Mouse (Mus musculus): ENCODE measurements at regions not wholly inside any gene's neighbourhood (a gene's known extent, or its start where the extent isn't known, plus 50 kb on each side); places are given as distances from the start of the nearest gene placed in this dataset.
A peak's percentile ranks its signal among the peaks of the same experiment; 100 is the strongest.
"Not testable (repeated sequence)": the region's sequence is repeated elsewhere in the genome, so short reads cannot be mapped to it uniquely, and the experiment has no call there.

DNA sequence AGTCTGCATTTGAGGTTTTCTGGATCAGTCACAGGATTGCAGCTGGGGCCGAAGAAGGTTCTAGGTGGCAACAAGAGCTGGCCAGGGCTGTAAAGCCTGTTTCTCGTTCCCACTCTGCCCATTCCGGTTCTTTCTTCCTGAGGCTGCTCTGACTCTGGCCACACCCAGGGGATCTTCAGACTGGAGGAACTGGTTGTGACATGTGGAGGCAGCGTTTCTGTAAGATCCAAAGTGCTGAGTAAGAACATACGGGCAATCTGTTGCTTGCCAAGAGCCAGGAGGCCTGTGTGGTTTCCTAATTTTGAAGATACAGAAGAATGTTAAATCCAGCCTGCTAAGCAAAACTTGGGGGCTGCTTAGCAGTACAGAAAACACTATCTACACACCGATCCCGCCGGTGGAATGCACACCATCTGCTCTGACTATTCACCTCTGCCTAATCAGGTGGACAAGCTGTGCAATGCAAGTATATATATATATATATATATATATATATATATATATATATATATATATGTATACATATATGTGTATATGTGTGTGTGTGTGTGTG lies 99.3 kb upstream of the Bmp2k start:
- 61% methylated on average over 8 of the region's 8 CpGs for WGBS
- no peak overlapping the region for H3K4me2 ChIP-seq (ENCODE audit: low read length)
- H3K4me3 ChIP-seq (ENCODE audit: control insufficient read depth in 1 of 2, insufficient read depth in 1 of 2, low read depth in 1 of 2, low read length in 2 of 2), result no peak overlapping the region
- no peak overlapping the region for H3K9ac ChIP-seq (ENCODE audit: low read length)
- H3K9me3 ChIP-seq (ENCODE audit: control insufficient read depth, low read length), result no peaks in the 10 kb centered on the region
- H3K27ac ChIP-seq (replicated peaks in 1 of 2; ENCODE audit: control insufficient read depth in 1 of 2, insufficient read depth in 1 of 2, low read depth in 2 of 2, low read length in 2 of 2), result no peak overlapping the region
- H3K27me3 ChIP-seq (ENCODE audit: control insufficient read depth, insufficient read depth, low read length), result no peaks in the 10 kb centered on the region
- ATAC-seq (ENCODE audit: insufficient number of reproducible peaks, insufficient read depth, low FRiP score, low read depth), result no peak
- peaks cover 5 to 13% of the 10 kb centered on the region in 2 experiments; a peak in 3 of 4 replicates for H3K4me1 ChIP-seq (ENCODE audit: control insufficient read depth in 2 of 2, insufficient read depth in 2 of 2, low read length in 2 of 2)
- H3K36me3 ChIP-seq (ENCODE audit: control insufficient read depth, insufficient read depth, low read length), result no peaks in the 10 kb centered on the region

DNA sequence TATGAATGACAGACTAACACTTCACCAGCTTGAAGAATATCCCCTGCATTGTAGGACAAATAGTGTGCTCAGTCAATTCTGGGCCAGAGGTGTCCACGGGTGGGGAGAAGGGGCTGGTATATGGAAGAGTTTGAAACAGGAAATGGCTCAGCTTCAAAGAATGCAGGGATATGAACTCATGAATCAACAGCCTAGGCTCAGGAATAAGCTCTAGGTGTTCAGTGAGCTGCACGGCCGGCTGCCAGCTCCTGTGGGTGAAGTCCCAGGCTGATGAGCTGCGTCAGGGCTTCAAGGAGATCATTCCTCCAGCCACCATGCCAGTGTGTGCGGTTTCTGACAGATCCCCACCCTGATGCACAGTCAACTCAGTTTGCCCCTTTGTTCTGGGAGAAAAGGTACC lies 98.8 kb upstream of the Bmp2k start:
- no peak overlapping the region for H3K27ac ChIP-seq (replicated peaks in 1 of 2; ENCODE audit: control insufficient read depth in 1 of 2, insufficient read depth in 1 of 2, low read depth in 2 of 2, low read length in 2 of 2)
- ATAC-seq (ENCODE audit: insufficient number of reproducible peaks, insufficient read depth, low FRiP score, low read depth), result no peak
- no peak overlapping the region for H3K4me2 ChIP-seq (ENCODE audit: low read length)
- H3K9ac ChIP-seq (ENCODE audit: low read length), result no peak overlapping the region
- peaks cover 5 to 13% of the 10 kb centered on the region in 2 experiments; a peak in 3 of 4 replicates for H3K4me1 ChIP-seq (ENCODE audit: control insufficient read depth in 2 of 2, insufficient read depth in 2 of 2, low read length in 2 of 2)
- no peaks in the 10 kb centered on the region for H3K27me3 ChIP-seq (ENCODE audit: control insufficient read depth, insufficient read depth, low read length)
- no peaks in the 10 kb centered on the region for H3K9me3 ChIP-seq (ENCODE audit: control insufficient read depth, low read length)
- no peaks in the 10 kb centered on the region for H3K36me3 ChIP-seq (ENCODE audit: control insufficient read depth, insufficient read depth, low read length)
- WGBS, result 60% methylated on average over 5 of the region's 5 CpGs
- no peak overlapping the region for H3K4me3 ChIP-seq (ENCODE audit: control insufficient read depth in 1 of 2, insufficient read depth in 1 of 2, low read depth in 1 of 2, low read length in 2 of 2)

GRCm38 (mm10) chr5:96905572-96906271 lies 91.8 kb upstream of the Bmp2k start:
- no peak overlapping the region for H3K4me3 ChIP-seq (ENCODE audit: control insufficient read depth in 1 of 2, insufficient read depth in 1 of 2, low read depth in 1 of 2, low read length in 2 of 2)
- H3K27ac ChIP-seq (replicated peaks in 1 of 2; ENCODE audit: control insufficient read depth in 1 of 2, insufficient read depth in 1 of 2, low read depth in 2 of 2, low read length in 2 of 2), result no peak overlapping the region
- H3K9me3 ChIP-seq (ENCODE audit: control insufficient read depth, low read length), result no peaks in the 10 kb centered on the region
- WGBS, result 37% methylated on average over 17 of the region's 17 CpGs
- H3K36me3 ChIP-seq (ENCODE audit: control insufficient read depth, insufficient read depth, low read length), result no peaks in the 10 kb centered on the region
- peaks cover 9 to 12% of the 10 kb centered on the region in 2 experiments for H3K4me1 ChIP-seq (ENCODE audit: control insufficient read depth in 2 of 2, insufficient read depth in 2 of 2, low read length in 2 of 2)
- no peaks in the 10 kb centered on the region for H3K27me3 ChIP-seq (ENCODE audit: control insufficient read depth, insufficient read depth, low read length)
- H3K4me2 ChIP-seq (ENCODE audit: low read length), result peak overlapping the region; percentile 39
- no peak overlapping the region for H3K9ac ChIP-seq (ENCODE audit: low read length)
- ATAC-seq (ENCODE audit: insufficient number of reproducible peaks, insufficient read depth, low FRiP score, low read depth), result no peak

DNA sequence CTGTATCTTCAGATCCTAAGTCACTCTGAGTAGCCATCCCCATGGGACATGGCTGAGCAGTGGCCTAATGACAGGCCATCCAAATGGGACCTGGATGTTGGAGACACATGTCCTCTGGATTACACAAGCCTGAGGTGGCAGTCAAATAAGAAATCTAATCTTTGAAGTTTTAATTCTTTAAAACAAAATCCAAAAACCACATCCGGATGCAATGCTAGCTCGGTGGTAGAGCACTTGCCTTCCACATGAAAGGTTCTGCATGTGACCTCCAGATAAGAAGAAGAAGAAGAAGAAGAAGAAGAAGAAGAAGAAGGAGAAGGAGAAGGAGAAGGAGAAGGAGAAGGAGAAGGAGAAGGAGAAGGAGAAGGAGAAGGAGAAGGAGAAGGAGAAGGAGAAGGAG lies 89.1 kb upstream of the Bmp2k start:
- WGBS, result 84% methylated on average over 2 of the region's 2 CpGs
- not testable (repeated sequence) for H3K27me3 ChIP-seq (ENCODE audit: control insufficient read depth, insufficient read depth, low read length); H3K4me2 ChIP-seq (ENCODE audit: low read length); H3K4me3 ChIP-seq (ENCODE audit: control insufficient read depth in 1 of 2, insufficient read depth in 1 of 2, low read depth in 1 of 2, low read length in 2 of 2); H3K9ac ChIP-seq (ENCODE audit: low read length); H3K27ac ChIP-seq (replicated peaks in 1 of 2; ENCODE audit: control insufficient read depth in 1 of 2, insufficient read depth in 1 of 2, low read depth in 2 of 2, low read length in 2 of 2); H3K36me3 ChIP-seq (ENCODE audit: control insufficient read depth, insufficient read depth, low read length); H3K9me3 ChIP-seq (ENCODE audit: control insufficient read depth, low read length); ATAC-seq (ENCODE audit: insufficient number of reproducible peaks, insufficient read depth, low FRiP score, low read depth)
- H3K4me1 ChIP-seq (ENCODE audit: control insufficient read depth in 2 of 2, insufficient read depth in 2 of 2, low read length in 2 of 2), result peaks cover 8 to 13% of the 10 kb centered on the region in 2 experiments; a peak in 3 of 4 replicates

DNA sequence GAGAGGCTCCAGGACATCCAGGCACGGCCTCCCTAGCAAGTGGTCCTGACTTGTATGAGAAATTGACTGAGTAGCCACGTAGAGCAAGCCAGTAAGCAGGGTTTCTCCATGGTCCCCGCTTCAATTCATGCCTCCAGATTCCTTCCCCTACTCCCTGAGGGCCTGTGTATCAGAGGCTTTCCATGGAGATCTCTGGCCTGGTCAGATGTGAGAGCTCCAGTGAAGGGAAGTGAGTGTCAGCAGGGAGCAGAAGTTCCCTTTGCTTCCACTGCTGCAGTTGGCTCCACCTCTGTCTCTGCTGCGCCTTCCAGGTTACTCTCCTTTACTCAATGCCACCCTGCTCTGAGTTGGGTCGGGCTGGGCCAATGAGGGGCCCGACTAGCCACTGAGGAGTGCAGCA lies 88.3 kb upstream of the Bmp2k start:
- no peak overlapping the region for H3K4me3 ChIP-seq (ENCODE audit: control insufficient read depth in 1 of 2, insufficient read depth in 1 of 2, low read depth in 1 of 2, low read length in 2 of 2)
- H3K27ac ChIP-seq (replicated peaks in 1 of 2; ENCODE audit: control insufficient read depth in 1 of 2, insufficient read depth in 1 of 2, low read depth in 2 of 2, low read length in 2 of 2), result no peak overlapping the region
- ATAC-seq (ENCODE audit: insufficient number of reproducible peaks, insufficient read depth, low FRiP score, low read depth), result no peak
- no peaks in the 10 kb centered on the region for H3K27me3 ChIP-seq (ENCODE audit: control insufficient read depth, insufficient read depth, low read length)
- peaks cover 8 to 13% of the 10 kb centered on the region in 2 experiments; a peak in 3 of 4 replicates for H3K4me1 ChIP-seq (ENCODE audit: control insufficient read depth in 2 of 2, insufficient read depth in 2 of 2, low read length in 2 of 2)
- H3K36me3 ChIP-seq (ENCODE audit: control insufficient read depth, insufficient read depth, low read length), result no peaks in the 10 kb centered on the region
- 78% methylated on average over 6 of the region's 6 CpGs for WGBS
- no peaks in the 10 kb centered on the region for H3K9me3 ChIP-seq (ENCODE audit: control insufficient read depth, low read length)
- no peak overlapping the region for H3K4me2 ChIP-seq (ENCODE audit: low read length)
- no peak overlapping the region for H3K9ac ChIP-seq (ENCODE audit: low read length)

DNA sequence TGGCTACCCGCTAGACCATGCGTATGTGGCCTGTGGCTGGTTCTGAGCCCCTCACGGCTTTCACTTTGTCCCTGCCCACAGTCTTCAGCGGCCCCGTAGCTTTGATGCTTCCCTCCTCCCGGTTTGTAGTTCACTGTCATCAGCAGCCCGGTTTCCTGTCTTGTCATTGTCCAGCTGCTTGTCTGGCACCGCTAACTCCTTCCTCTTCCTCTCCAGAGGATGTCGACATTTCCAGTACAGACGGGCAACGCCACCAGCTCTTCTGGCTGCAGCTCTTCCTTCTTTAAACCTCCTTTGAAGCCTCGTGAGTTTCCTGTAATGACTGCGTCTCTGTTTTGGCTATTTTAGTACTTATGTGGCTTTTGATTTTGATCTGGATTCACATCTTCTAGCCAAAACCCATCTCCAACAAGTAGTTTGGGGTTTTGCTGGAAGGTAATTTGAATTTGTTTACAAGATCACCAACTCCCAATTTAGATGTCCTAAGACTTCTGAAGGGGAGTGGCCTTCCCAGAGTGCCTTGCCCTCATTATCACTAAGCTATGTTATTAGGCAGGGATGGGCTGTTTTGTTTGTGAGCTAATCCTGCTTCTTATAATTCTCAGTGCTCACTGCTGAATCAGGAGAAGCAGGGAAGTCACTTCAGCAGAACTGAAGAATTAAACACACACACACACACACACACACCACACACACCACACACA lies 85.8 kb upstream of the Bmp2k start:
- Histone ChIP-seq H3K27ac (replicated peaks in 1 of 2; ENCODE audit: control insufficient read depth in 1 of 2, insufficient read depth in 1 of 2, low read depth in 2 of 2, low read length in 2 of 2) (peak overlapping the region; percentile 71 to 74), H3K4me3 (ENCODE audit: control insufficient read depth in 1 of 2, insufficient read depth in 1 of 2, low read depth in 1 of 2, low read length in 2 of 2) (0 out of 4 replicates have a peak overlapping the region, but pooled peaks of 1 of the 2 experiments have one; percentile 13), H3K27me3 (ENCODE audit: control insufficient read depth, insufficient read depth, low read length) (no peaks in the 10 kb centered on the region), H3K36me3 (ENCODE audit: control insufficient read depth, insufficient read depth, low read length) (no peaks in the 10 kb centered on the region), H3K9me3 (ENCODE audit: control insufficient read depth, low read length) (no peaks in the 10 kb centered on the region), H3K4me1 (ENCODE audit: control insufficient read depth in 2 of 2, insufficient read depth in 2 of 2, low read length in 2 of 2) (peaks cover 7 to 8% of the 10 kb centered on the region in 2 experiments; a peak in 3 of 4 replicates), H3K4me2 (ENCODE audit: low read length) (peak overlapping the region; percentile 49), H3K9ac (ENCODE audit: low read length) (no peak overlapping the region)
- WGBS, result 37% methylated on average over 13 of the region's 13 CpGs
- ATAC-seq (ENCODE audit: insufficient number of reproducible peaks, insufficient read depth, low FRiP score, low read depth), result peak; percentile 72; the same call in 1 of the 2 replicates

- WGBS, result 60% methylated on average over 4 of the region's 4 CpGs
- no peaks in the 10 kb centered on the region for H3K9me3 ChIP-seq (ENCODE audit: control insufficient read depth, low read length)
Measured at GRCm38 (mm10) chr5:96912254-96912635, 85.2 kb upstream of the Bmp2k start.

More at GRCm38 (mm10) chr5:96912254-96912635, 85.2 kb upstream of the Bmp2k start:
- Histone ChIP-seq H3K9ac (ENCODE audit: low read length) (no peak overlapping the region), H3K4me1 (ENCODE audit: control insufficient read depth in 2 of 2, insufficient read depth in 2 of 2, low read length in 2 of 2) (peaks cover 4 to 8% of the 10 kb centered on the region in 2 experiments; a peak in 2 of 4 replicates), H3K4me2 (ENCODE audit: low read length) (no peak overlapping the region), H3K36me3 (ENCODE audit: control insufficient read depth, insufficient read depth, low read length) (no peaks in the 10 kb centered on the region), H3K27ac (replicated peaks in 1 of 2; ENCODE audit: control insufficient read depth in 1 of 2, insufficient read depth in 1 of 2, low read depth in 2 of 2, low read length in 2 of 2) (peak overlapping the region; percentile 71 to 74; a peak in 3 of 4 replicates), H3K4me3 (ENCODE audit: control insufficient read depth in 1 of 2, insufficient read depth in 1 of 2, low read depth in 1 of 2, low read length in 2 of 2) (no peak overlapping the region), H3K27me3 (ENCODE audit: control insufficient read depth, insufficient read depth, low read length) (no peaks in the 10 kb centered on the region)
- ATAC-seq (ENCODE audit: insufficient number of reproducible peaks, insufficient read depth, low FRiP score, low read depth), result no peak
